Mouse (Mus musculus) MEL (cell line): ENCODE results near the gene Gm21985. TPM values are rescaled to one million over a fixed set of nuclear protein-coding genes. Genes with fewer than 3 reads are reported as not detected.

Experiments used
- DNase-seq: peaks from one replicate; pipeline ENCODE4 v3.0.0; 2011; ENCODE audit warnings: low read depth, low spot score
- H3K27ac ChIP-seq: 2 replicates; pipeline ENCODE4 v1.5.1; 2012; ENCODE audit warnings: low read depth, mild to moderate bottlenecking, control low read depth, low read length, moderate library complexity; ENCODE audit not compliant: control insufficient read depth
- H3K27me3 ChIP-seq, 2 experiments: fragments of 150-350 bp in 1 of 2; sonication (generic) in 1 of 2; 2 replicates each; pipeline ENCODE4 v1.6.1; 2012; ENCODE audit warnings: low read length in 2 of 2, mild to moderate bottlenecking in 2 of 2, improper control_type of control experiment in 1 of 2, moderate library complexity in 1 of 2; ENCODE audit not compliant: insufficient read depth in 2 of 2, control insufficient read depth in 1 of 2
- H3K36me3 ChIP-seq, 2 experiments: 2 replicates each; pipeline ENCODE4 v1.6.1; 2012 to 2014; ENCODE audit warnings: low read length in 2 of 2, improper control_type of control experiment in 1 of 2, inconsistent platforms in 1 of 2, mild to moderate bottlenecking in 1 of 2; ENCODE audit not compliant: insufficient read depth in 2 of 2, control insufficient read depth in 1 of 2
- H3K4me1 ChIP-seq, 2 experiments: fragments of 150-350 bp in 1 of 2; sonication (generic) in 1 of 2; 2 replicates each; pipeline ENCODE4 v1.6.1; 2012; ENCODE audit warnings: low read length in 2 of 2, improper control_type of control experiment in 1 of 2, mild to moderate bottlenecking in 1 of 2; ENCODE audit not compliant: insufficient read depth in 2 of 2, control insufficient read depth in 1 of 2
- H3K4me3 ChIP-seq, 2 experiments: fragments of 150-350 bp in 1 of 2; sonication (generic) in 1 of 2; 2 replicates each; pipeline ENCODE4 v1.5.1; 2012; ENCODE audit warnings: low read depth in 2 of 2, low read length in 2 of 2, mild to moderate bottlenecking in 2 of 2, moderate library complexity in 2 of 2, control low read depth in 1 of 2, improper control_type of control experiment in 1 of 2; ENCODE audit not compliant: control insufficient read depth in 1 of 2, insufficient read depth in 1 of 2
- H3K79me2 ChIP-seq: 2 replicates; pipeline ENCODE4 v1.6.1; 2012; ENCODE audit warnings: mild to moderate bottlenecking, low read length, moderate library complexity; ENCODE audit not compliant: control insufficient read depth, poor library complexity, insufficient read depth
- H3K9ac ChIP-seq: 2 replicates; pipeline ENCODE4 v1.6.1; 2012; ENCODE audit warnings: low read depth, mild to moderate bottlenecking, control low read depth, low read length, moderate library complexity; ENCODE audit not compliant: control insufficient read depth, poor library complexity, severe bottlenecking
- H3K9me3 ChIP-seq: fragments of 150-350 bp; sonication (generic); replicated peaks from 2 replicates; pipeline ENCODE4 v1.6.1; 2012; ENCODE audit warnings: mild to moderate bottlenecking, low read length, improper control_type of control experiment, moderate library complexity; ENCODE audit not compliant: insufficient read depth
- BHLHE40 ChIP-seq: IDR thresholded peaks from 2 replicates; pipeline ENCODE4 v1.6.1; 2012; ENCODE audit warnings: low read depth, mild to moderate bottlenecking, inconsistent platforms, low read length, improper control_type of control experiment, borderline replicate concordance
- CHD1 ChIP-seq: IDR thresholded peaks from 2 replicates; pipeline ENCODE4 v1.6.1; 2012; ENCODE audit warnings: low read depth, mild to moderate bottlenecking, inconsistent platforms, low read length, improper control_type of control experiment
- CTCF ChIP-seq, 3 experiments: IDR thresholded peaks in 2 of 3; conservative IDR thresholded peaks in 1 of 3; 2 replicates each; pipeline ENCODE4 v1.5.1; 2011 to 2012; ENCODE audit warnings: low read length in 3 of 3, low read depth in 2 of 3, mild to moderate bottlenecking in 2 of 3, improper control_type of control experiment in 1 of 3, inconsistent platforms in 1 of 3, mixed read lengths in 1 of 3, moderate library complexity in 1 of 3; ENCODE audit not compliant: control insufficient read depth in 1 of 3, insufficient read depth in 1 of 3, poor library complexity in 1 of 3, severe bottlenecking in 1 of 3
- E2F4 ChIP-seq: IDR thresholded peaks from 2 replicates; pipeline ENCODE4 v1.6.1; 2011; ENCODE audit warnings: low read depth, low read length, improper control_type of control experiment, borderline replicate concordance
- ELF1 ChIP-seq: IDR thresholded peaks from 2 replicates; pipeline ENCODE4 v1.6.1; 2014; ENCODE audit warnings: low read depth, mild to moderate bottlenecking, inconsistent platforms, low read length, improper control_type of control experiment, moderate library complexity
- EP300 ChIP-seq, 2 experiments: IDR thresholded peaks; 2 replicates each; pipeline ENCODE4 v1.6.1; 2011; ENCODE audit warnings: improper control_type of control experiment in 2 of 2, low read length in 2 of 2, low read depth in 1 of 2, mild to moderate bottlenecking in 1 of 2
- ETS1 ChIP-seq: IDR thresholded peaks from 2 replicates; pipeline ENCODE4 v1.6.1; 2012; ENCODE audit warnings: low read depth, mild to moderate bottlenecking, inconsistent platforms, low read length, improper control_type of control experiment, moderate library complexity
- GABPA ChIP-seq: IDR thresholded peaks from 2 replicates; pipeline ENCODE4 v1.6.1; 2012; ENCODE audit warnings: low read depth, mild to moderate bottlenecking, inconsistent platforms, low read length, improper control_type of control experiment, moderate library complexity
- GATA1 ChIP-seq: IDR thresholded peaks from 2 replicates; pipeline ENCODE4 v1.6.1; 2011; ENCODE audit warnings: low read depth, low read length, improper control_type of control experiment
- HCFC1 ChIP-seq: IDR thresholded peaks from 2 replicates; pipeline ENCODE4 v1.6.1; 2012; ENCODE audit warnings: low read depth, mild to moderate bottlenecking, inconsistent platforms, low read length, improper control_type of control experiment, moderate library complexity
- JUND ChIP-seq: IDR thresholded peaks from 2 replicates; pipeline ENCODE4 v1.6.1; 2011; ENCODE audit warnings: low read depth, mild to moderate bottlenecking, improper control_type of control experiment, low read length
- KAT2A ChIP-seq: conservative IDR thresholded peaks from 2 replicates; pipeline ENCODE4 v1.6.1; 2012; ENCODE audit warnings: low read depth, low read length, improper control_type of control experiment, inconsistent platforms
- MAFK ChIP-seq: IDR thresholded peaks from 2 replicates; pipeline ENCODE4 v1.6.1; 2011; ENCODE audit warnings: low read depth, mild to moderate bottlenecking, low read length, improper control_type of control experiment, borderline replicate concordance
- MAX ChIP-seq: IDR thresholded peaks from 2 replicates; pipeline ENCODE4 v1.6.1; 2011; ENCODE audit warnings: low read length, improper control_type of control experiment
- MAZ ChIP-seq: IDR thresholded peaks from 2 replicates; pipeline ENCODE4 v1.6.1; 2012; ENCODE audit warnings: low read depth, mild to moderate bottlenecking, inconsistent platforms, low read length, improper control_type of control experiment
- MEF2A ChIP-seq: IDR thresholded peaks from 2 replicates; pipeline ENCODE4 v1.6.1; 2014; ENCODE audit warnings: low read depth, mild to moderate bottlenecking, inconsistent platforms, low read length, improper control_type of control experiment; ENCODE audit not compliant: poor library complexity, insufficient replicate concordance, severe bottlenecking; ENCODE audit errors: extremely low read depth
- MXI1 ChIP-seq: IDR thresholded peaks from 2 replicates; pipeline ENCODE4 v1.6.1; 2011; ENCODE audit warnings: mild to moderate bottlenecking, low read depth, low read length, improper control_type of control experiment
- MYB ChIP-seq: IDR thresholded peaks from 2 replicates; pipeline ENCODE4 v1.6.1; 2011; ENCODE audit warnings: mild to moderate bottlenecking, low read depth, low read length, improper control_type of control experiment
- MYC ChIP-seq: IDR thresholded peaks from 2 replicates; pipeline ENCODE4 v1.6.1; 2011; ENCODE audit warnings: low read depth, mild to moderate bottlenecking, low read length, improper control_type of control experiment, moderate library complexity
- NELFE ChIP-seq: IDR thresholded peaks from 2 replicates; pipeline ENCODE4 v1.6.1; 2011; ENCODE audit warnings: low read depth, low read length, improper control_type of control experiment
- NRF1 ChIP-seq: IDR thresholded peaks from 2 replicates; pipeline ENCODE4 v1.6.1; 2014; ENCODE audit warnings: low read depth, mild to moderate bottlenecking, inconsistent platforms, low read length, improper control_type of control experiment, moderate library complexity; ENCODE audit not compliant: poor library complexity, insufficient read depth, severe bottlenecking
- POLR2A ChIP-seq, 2 experiments: IDR thresholded peaks; 2 replicates each; pipeline ENCODE4 v1.6.1; 2011 to 2012; ENCODE audit warnings: low read length in 2 of 2, mild to moderate bottlenecking in 2 of 2, control low read depth in 1 of 2, improper control_type of control experiment in 1 of 2, low read depth in 1 of 2, moderate library complexity in 1 of 2; ENCODE audit not compliant: control insufficient read depth in 1 of 2, insufficient read depth in 1 of 2, poor library complexity in 1 of 2
- POLR2AphosphoS2 ChIP-seq: IDR thresholded peaks from 2 replicates; pipeline ENCODE4 v1.6.1; 2011; ENCODE audit warnings: low read length, improper control_type of control experiment
- POLR2AphosphoS5 ChIP-seq: IDR thresholded peaks from 2 replicates; pipeline ENCODE4 v1.6.1; 2012; ENCODE audit warnings: low read depth, borderline replicate concordance, mild to moderate bottlenecking, inconsistent platforms, low read length, moderate library complexity, mixed read lengths
- RAD21 ChIP-seq: IDR thresholded peaks from 2 replicates; pipeline ENCODE4 v1.6.1; 2011; ENCODE audit warnings: mild to moderate bottlenecking, low read depth, low read length, improper control_type of control experiment
- RCOR1 ChIP-seq: IDR thresholded peaks from 2 replicates; pipeline ENCODE4 v1.6.1; 2012; ENCODE audit warnings: low read depth, mild to moderate bottlenecking, inconsistent platforms, low read length, improper control_type of control experiment
- SIN3A ChIP-seq: IDR thresholded peaks from 2 replicates; pipeline ENCODE4 v1.6.1; 2012; ENCODE audit warnings: low read length, improper control_type of control experiment, inconsistent platforms
- SMC3 ChIP-seq: IDR thresholded peaks from 2 replicates; pipeline ENCODE4 v1.6.1; 2011; ENCODE audit warnings: low read depth, low read length, improper control_type of control experiment
- TAL1 ChIP-seq: IDR thresholded peaks from 2 replicates; pipeline ENCODE4 v1.6.1; 2012; ENCODE audit warnings: mild to moderate bottlenecking, inconsistent platforms, low read length, moderate library complexity, mixed read lengths
- TBP ChIP-seq: IDR thresholded peaks from 2 replicates; pipeline ENCODE4 v1.8.0; 2011; ENCODE audit warnings: low read depth, low read length, improper control_type of control experiment
- TCF12 ChIP-seq: IDR thresholded peaks from 2 replicates; pipeline ENCODE4 v1.6.1; 2014; ENCODE audit warnings: low read depth, mild to moderate bottlenecking, inconsistent platforms, low read length, improper control_type of control experiment, moderate library complexity
- UBTF ChIP-seq: IDR thresholded peaks from 2 replicates; pipeline ENCODE4 v1.6.1; 2012; ENCODE audit warnings: low read depth, mild to moderate bottlenecking, inconsistent platforms, low read length, improper control_type of control experiment, moderate library complexity, borderline replicate concordance; ENCODE audit not compliant: insufficient read depth
- USF1 ChIP-seq: IDR thresholded peaks from 2 replicates; pipeline ENCODE4 v1.6.1; 2014; ENCODE audit warnings: low read depth, mild to moderate bottlenecking, inconsistent platforms, low read length, improper control_type of control experiment, moderate library complexity
- USF2 ChIP-seq, 2 experiments: IDR thresholded peaks; 2 replicates each; pipeline ENCODE4 v1.6.1; 2011 to 2012; ENCODE audit warnings: improper control_type of control experiment in 2 of 2, low read length in 2 of 2, borderline replicate concordance in 1 of 2, inconsistent platforms in 1 of 2, low read depth in 1 of 2, mild to moderate bottlenecking in 1 of 2; ENCODE audit not compliant: insufficient read depth in 1 of 2
- ZC3H11A ChIP-seq: IDR thresholded peaks from 2 replicates; pipeline ENCODE4 v1.6.1; 2012; ENCODE audit warnings: low read depth, mild to moderate bottlenecking, inconsistent platforms, low read length, improper control_type of control experiment
- ZKSCAN1 ChIP-seq: IDR thresholded peaks from 2 replicates; pipeline ENCODE4 v1.6.1; 2012; ENCODE audit warnings: low read depth, mild to moderate bottlenecking, inconsistent platforms, low read length, improper control_type of control experiment, moderate library complexity
- ZMIZ1 ChIP-seq: IDR thresholded peaks from 2 replicates; pipeline ENCODE4 v1.6.1; 2012; ENCODE audit warnings: low read depth, mild to moderate bottlenecking, inconsistent platforms, low read length, improper control_type of control experiment, moderate library complexity
- ZNF384 ChIP-seq: IDR thresholded peaks from 2 replicates; pipeline ENCODE4 v1.6.1; 2012; ENCODE audit warnings: low read depth, mild to moderate bottlenecking, inconsistent platforms, low read length, improper control_type of control experiment
- polyA plus RNA-seq, 2 experiments: library from polyadenylated mRNA; stranded (reverse) in 1 of 2; unstranded in 1 of 2; fragments of >175 nt in 1 of 2; fragments of >200 nt in 1 of 2; gene quantifications; 2 replicates each; pipeline versions ENCODE4 v1.2.1 to v1.2.4; 2012; ENCODE audit warnings: low replicate concordance in 2 of 2, low read depth in 1 of 2; ENCODE audit not compliant: insufficient read length in 2 of 2, insufficient read depth in 1 of 2, missing spikeins in 1 of 2
- total RNA-seq: library from RNA; depleted of rRNA; stranded (reverse); fragments of 300-350 nt; gene quantifications from 2 replicates; pipeline ENCODE4 v1.2.3, GENCODE M21; 2012

Gene Gm21985
- total and polyA plus RNA-seq, 3 experiments = 0.04 TPM; not detected in 2

- H3K9me3 ChIP-seq = no peaks in the 10 kb centered on the region
- no peak overlapping the region for H3K9ac ChIP-seq
- H3K27me3 ChIP-seq = no peaks in the 10 kb centered on the region
- DNase-seq = peak; percentile 72
- no peak overlapping the region for H3K27ac ChIP-seq
- H3K4me3 ChIP-seq = no peak overlapping the region
- H3K4me1 ChIP-seq = peaks cover 4 to 14% of the 10 kb centered on the region in 2 experiments; a peak in 3 of 4 replicates
- peaks cover 6% of the 10 kb centered on the region for H3K79me2 ChIP-seq
- H3K36me3 ChIP-seq = peaks cover 0 to 4% of the 10 kb centered on the region in 2 experiments; a peak in 2 of 4 replicates
- TF ChIP-seq MEF2A = no peak
- no peak for TF ChIP-seq POLR2AphosphoS2
- no peak for TF ChIP-seq MAFK
- TF ChIP-seq JUND = no peak
- TF ChIP-seq ELF1 = peak; percentile 21; the same call in 1 of the 2 replicates
- TF ChIP-seq USF1 = no peak
- no peak for TF ChIP-seq MYB
- TF ChIP-seq BHLHE40 = no peak
- TF ChIP-seq CTCF (IDR thresholded peaks at IDR 0.05 in 2 of 3, conservative IDR thresholded peaks at IDR 0.05 in 1 of 3; ENCODE audit: control insufficient read depth in 1 of 3, insufficient read depth in 1 of 3, low read depth in 2 of 3, low read length in 3 of 3, poor library complexity in 1 of 3, severe bottlenecking in 1 of 3) = peak in 1 of 3 experiments; percentile 22; a peak in 2 of 6 replicates
- TF ChIP-seq NRF1 = no peak
- no peak for TF ChIP-seq ZC3H11A
- TF ChIP-seq E2F4 = no peak
- TF ChIP-seq HCFC1 = no peak
- TF ChIP-seq RCOR1 = peak; percentile 76
- no peak for TF ChIP-seq GABPA
- TF ChIP-seq MAZ = no peak
- no peak for TF ChIP-seq ZKSCAN1
- TF ChIP-seq NELFE = no peak
- TF ChIP-seq POLR2A (IDR thresholded peaks at IDR 0.05; ENCODE audit: control insufficient read depth in 1 of 2, insufficient read depth in 1 of 2, low read depth in 1 of 2, low read length in 2 of 2, poor library complexity in 1 of 2) = no peak
- peak; percentile 88 for TF ChIP-seq TCF12
- TF ChIP-seq ETS1 = peak; percentile 55
- TF ChIP-seq EP300 (IDR thresholded peaks at IDR 0.05; ENCODE audit: low read depth in 1 of 2, low read length in 2 of 2) = peak; percentile 79 to 82
- peak; percentile 41; the same call in 1 of the 2 replicates for TF ChIP-seq SIN3A
- peak; percentile 92 for TF ChIP-seq GATA1
- no peak for TF ChIP-seq UBTF
- no peak for TF ChIP-seq ZMIZ1
- TF ChIP-seq SMC3 = no peak
- TF ChIP-seq MYC = no peak
- TF ChIP-seq MAX = no peak
- TF ChIP-seq USF2 (IDR thresholded peaks at IDR 0.05; ENCODE audit: borderline replicate concordance in 1 of 2, insufficient read depth in 1 of 2, low read depth in 1 of 2, low read length in 2 of 2) = no peak
- no peak for TF ChIP-seq POLR2AphosphoS5
- TF ChIP-seq MXI1 = 0 out of 2 replicates have a peak, but pooled peaks have one; percentile 39
- peak; percentile 82 for TF ChIP-seq TAL1
- no peak for TF ChIP-seq KAT2A
- 0 out of 2 replicates have a peak, but pooled peaks have one; percentile 24 for TF ChIP-seq TBP
- no peak for TF ChIP-seq ZNF384
- TF ChIP-seq RAD21 = peak; percentile 15
- TF ChIP-seq CHD1 = no peak
Measured at GRCm38 (mm10) chr2:112374610-112375009, 108.5 kb downstream of the Gm21985 start.
